12 mouse cellular contexts compared by ENCODE assay signal in genomic region chr3:39900207-39900606, GRCm38 (mm10).
DNase-seq lines count a peak whose midpoint lies in the region; ATAC-seq lines count a peak whose summit lies in the region.
"Had no signal": no experiment of that assay in that cellular context is flagged by ENCODE, and none has a peak within 500 bp of the region (broad histone marks: within the 10 kb centered on the region; RNA-seq: fewer than 3 reads in every experiment).

No protein-coding gene starts in this region.

- no peak for ATAC-seq in monocyte, adult 5-6 weeks (replicated peaks; ENCODE audit: insufficient number of reproducible peaks, low FRiP score, low TSS enrichment, poor library complexity, severe bottlenecking)
- ATAC-seq: hindbrain, embryonic 16.5 days had no signal

- DNase-seq in gastrocnemius, postnatal 14 days, result peak; percentile 8
- no peak for DNase-seq in gastrocnemius, postnatal 10 days
- DNase-seq in lung, adult 18-20 months, result peak; percentile 4 to 6
- no peak for DNase-seq in lung, postnatal 4 days
- peak; percentile 10 for DNase-seq in embryo, embryonic 10.5 days (ENCODE audit: low spot score)
- peak; percentile 17 for DNase-seq in heart, postnatal 4 days
- DNase-seq in left cerebral cortex, postnatal 14 days (ENCODE audit: low spot score in 2 of 2), result no peak
- DNase-seq: cerebellum, adult 11 months; kidney, adult 9 months; thymus, postnatal 4 days had no signal

- intact Hi-C loops in gastrocnemius, postnatal 14 days (cut with DNase I; ENCODE audit: low total_unique reads), result no loop called here
- intact Hi-C loops in left cerebral cortex, postnatal 14 days (cut with DNase I), result no loop called here

Comparison
In these comparisons a context has a peak if more than half of its experiments do, and no peak if none do; other contexts are left out.
1. DNase-seq: peak in gastrocnemius, postnatal 14 days (single experiment), lung, adult 18-20 months (2 of 2), embryo, embryonic 10.5 days (single experiment) and heart, postnatal 4 days (single experiment); none in gastrocnemius, postnatal 10 days (single experiment), lung, postnatal 4 days (0 of 2) and left cerebral cortex, postnatal 14 days (0 of 2).